Comparison of ENCODE assay signal across 8 mouse cellular contexts in genomic region chr5:118464931-118465801, GRCm38 (mm10).
DNase-seq lines count a peak whose midpoint lies in the region; ATAC-seq lines count a peak whose summit lies in the region.

No protein-coding gene starts in this region.

- WGBS in hindbrain, embryonic 15.5 days = 7% methylated on average over 22 of the region's 22 CpGs
- WGBS in liver, embryonic 13.5 days (ENCODE audit: insufficient replicate concordance) = 4% methylated on average over 22 of the region's 22 CpGs

- H3K4me2 ChIP-seq in hindbrain, embryonic 15.5 days = peak overlapping the region; percentile 44
- peak overlapping the region; percentile 90 for H3K4me2 ChIP-seq in liver, embryonic 13.5 days

- no peak overlapping the region for H3K9ac ChIP-seq in hindbrain, embryonic 15.5 days
- H3K9ac ChIP-seq in liver, embryonic 13.5 days = peak overlapping the region; percentile 74

- H3K4me1 ChIP-seq in hindbrain, embryonic 15.5 days (replicated peaks) = peaks cover 14% of the 10 kb centered on the region
- H3K4me1 ChIP-seq in liver, embryonic 13.5 days (replicated peaks) = peaks cover 44% of the 10 kb centered on the region

- peak; percentile 54 for DNase-seq in 416B (ENCODE audit: low read depth)
- DNase-seq in adrenal gland, postnatal 25 days = peak; percentile 13
- DNase-seq in gastrocnemius, adult 18-20 months (ENCODE audit: low spot score) = peak; percentile 52
- DNase-seq in liver, embryonic 13.5 days = no peak
- DNase-seq in thymus, postnatal 36 days = peak; percentile 39 to 58
- no peak for DNase-seq in frontal cortex, postnatal 36 days (ENCODE audit: low spot score in 2 of 2)

- peak; percentile 38; the same call in 1 of the 2 replicates for ATAC-seq in hindbrain, embryonic 15.5 days (ENCODE audit: low FRiP score, low read depth)
- ATAC-seq in liver, embryonic 13.5 days (ENCODE audit: low read depth) = peak; percentile 85
- peak; percentile 85 for ATAC-seq in monocyte, adult 5-6 weeks (replicated peaks; ENCODE audit: insufficient number of reproducible peaks, low FRiP score, low TSS enrichment, poor library complexity, severe bottlenecking)

- H3K36me3 ChIP-seq in hindbrain, embryonic 15.5 days = no peaks in the 10 kb centered on the region
- H3K36me3 ChIP-seq in liver, embryonic 13.5 days = no peaks in the 10 kb centered on the region

- no peaks in the 10 kb centered on the region for H3K9me3 ChIP-seq in hindbrain, embryonic 15.5 days
- H3K9me3 ChIP-seq in liver, embryonic 13.5 days (replicated peaks) = no peaks in the 10 kb centered on the region

- no peak overlapping the region for H3K27ac ChIP-seq in hindbrain, embryonic 15.5 days (replicated peaks)
- H3K27ac ChIP-seq in liver, embryonic 13.5 days = peak overlapping the region; percentile 77

- H3K4me3 ChIP-seq in hindbrain, embryonic 15.5 days = 0 out of 2 replicates have a peak overlapping the region, but pooled peaks have one; percentile 1
- peak overlapping the region; percentile 55 for H3K4me3 ChIP-seq in liver, embryonic 13.5 days (replicated peaks)

- 0 out of 2 replicates have a peak, but pooled peaks cover 7% of the 10 kb centered on the region for H3K27me3 ChIP-seq in hindbrain, embryonic 15.5 days
- peaks cover 48% of the 10 kb centered on the region for H3K27me3 ChIP-seq in liver, embryonic 13.5 days

Comparison
In these comparisons a context has a peak if more than half of its experiments do, and no peak if none do; other contexts are left out.
1. DNase-seq: peak in 416B (single experiment), adrenal gland, postnatal 25 days (single experiment), gastrocnemius, adult 18-20 months (single experiment) and thymus, postnatal 36 days (2 of 2); none in liver, embryonic 13.5 days (single experiment) and frontal cortex, postnatal 36 days (0 of 2).
2. Peak in every context shown above with its lines, with median percentiles within 50 percentile points of each other: ATAC-seq.